Mouse (Mus musculus) CH12.LX (cell line): ENCODE data around the gene Prss42. TPM values are rescaled to one million over a fixed set of nuclear protein-coding genes. Genes with fewer than 3 reads are reported as not detected.

Source experiments
- DNase-seq: peaks from one replicate; pipeline ENCODE4 v3.0.0-alpha.2; 2013; ENCODE audit errors: extremely low read depth
- H3K27ac ChIP-seq: 2 replicates; pipeline ENCODE4 v1.5.1; 2012; ENCODE audit warnings: low read depth, mild to moderate bottlenecking, control low read depth, moderate library complexity; ENCODE audit not compliant: insufficient read depth
- H3K27me3 ChIP-seq: replicated peaks from 2 replicates; pipeline ENCODE3; 2012; ENCODE audit warnings: inconsistent platforms
- H3K36me3 ChIP-seq, 2 experiments: replicated peaks in 1 of 2; 2 replicates each; pipeline versions ENCODE3 to v1.6.1; 2012; ENCODE audit warnings: inconsistent platforms in 1 of 2, low read length in 1 of 2, mild to moderate bottlenecking in 1 of 2, mixed read lengths in 1 of 2, moderate library complexity in 1 of 2; ENCODE audit not compliant: control insufficient read depth in 1 of 2, insufficient read depth in 1 of 2
- H3K4me1 ChIP-seq, 2 experiments: 2 replicates each; pipeline ENCODE4 v1.6.1; 2012; ENCODE audit warnings: inconsistent platforms in 1 of 2, moderate library complexity in 1 of 2; ENCODE audit not compliant: insufficient read depth in 2 of 2, control insufficient read depth in 1 of 2
- H3K4me2 ChIP-seq: 2 replicates; pipeline ENCODE4 v1.6.1; 2012; ENCODE audit warnings: low read depth, mild to moderate bottlenecking, control low read depth; ENCODE audit not compliant: poor library complexity, insufficient read depth, severe bottlenecking
- H3K4me3 ChIP-seq, 3 experiments: fragments of 150-350 bp in 1 of 3; sonication (generic) in 1 of 3; replicated peaks in 1 of 3; 2 replicates each; pipeline versions ENCODE3 to v1.5.1; 2011 to 2012; ENCODE audit warnings: low read depth in 2 of 3, low read length in 2 of 3, mild to moderate bottlenecking in 2 of 3, moderate library complexity in 2 of 3, control low read depth in 1 of 3, improper control_type of control experiment in 1 of 3, inconsistent platforms in 1 of 3, mixed read lengths in 1 of 3; ENCODE audit not compliant: poor library complexity in 1 of 3
- H3K79me2 ChIP-seq: replicated peaks from 2 replicates; pipeline ENCODE4 v1.6.1; 2012; ENCODE audit warnings: mild to moderate bottlenecking, moderate library complexity; ENCODE audit not compliant: control insufficient read depth, poor library complexity, insufficient read depth, severe bottlenecking; ENCODE audit errors: extremely low read depth
- H3K9ac ChIP-seq: 2 replicates; pipeline ENCODE4 v1.6.1; 2012; ENCODE audit warnings: low read depth, mild to moderate bottlenecking, control low read depth, moderate library complexity; ENCODE audit not compliant: insufficient read depth
- H3K9me3 ChIP-seq: replicated peaks from 2 replicates; pipeline ENCODE3; 2012; ENCODE audit warnings: low read length, inconsistent platforms, mixed read lengths
- BHLHE40 ChIP-seq: IDR thresholded peaks from 2 replicates; pipeline ENCODE4 v1.6.1; 2011; ENCODE audit warnings: mild to moderate bottlenecking, low read depth, low read length, improper control_type of control experiment
- CHD1 ChIP-seq: IDR thresholded peaks from 2 replicates; pipeline ENCODE4 v1.6.1; 2012; ENCODE audit warnings: low read depth, low read length, improper control_type of control experiment, inconsistent platforms
- CHD2 ChIP-seq: IDR thresholded peaks from 2 replicates; pipeline ENCODE4 v1.6.1; 2011; ENCODE audit warnings: low read length, improper control_type of control experiment
- CTCF ChIP-seq, 2 experiments: IDR thresholded peaks in 1 of 2; conservative IDR thresholded peaks in 1 of 2; 2 replicates each; pipeline ENCODE4 v1.5.1; 2011 to 2012; ENCODE audit warnings: low read depth in 2 of 2, low read length in 2 of 2, improper control_type of control experiment in 1 of 2, inconsistent platforms in 1 of 2, mild to moderate bottlenecking in 1 of 2, moderate library complexity in 1 of 2
- E2F4 ChIP-seq: IDR thresholded peaks from 2 replicates; pipeline ENCODE4 v1.6.1; 2011; ENCODE audit warnings: low read depth, low read length, improper control_type of control experiment; ENCODE audit not compliant: insufficient replicate concordance
- ELF1 ChIP-seq: IDR thresholded peaks from 2 replicates; pipeline ENCODE4 v1.6.1; 2014; ENCODE audit warnings: low read depth, mild to moderate bottlenecking, inconsistent platforms, low read length, improper control_type of control experiment
- HCFC1 ChIP-seq: IDR thresholded peaks from 2 replicates; pipeline ENCODE4 v1.6.1; 2012; ENCODE audit warnings: low read depth, mild to moderate bottlenecking, inconsistent platforms, low read length, improper control_type of control experiment
- JUND ChIP-seq: conservative IDR thresholded peaks from 2 replicates; pipeline ENCODE4 v1.6.1; 2011; ENCODE audit warnings: low read depth, low read length, improper control_type of control experiment
- MAX ChIP-seq: IDR thresholded peaks from 2 replicates; pipeline ENCODE4 v1.6.1; 2011; ENCODE audit warnings: low read length, improper control_type of control experiment
- MYC ChIP-seq: IDR thresholded peaks from 2 replicates; pipeline ENCODE4 v1.6.1; 2011; ENCODE audit warnings: low read depth, mild to moderate bottlenecking, improper control_type of control experiment, low read length
- NELFE ChIP-seq: IDR thresholded peaks from 2 replicates; pipeline ENCODE4 v1.6.1; 2011; ENCODE audit warnings: low read depth, low read length, improper control_type of control experiment
- NRF1 ChIP-seq: IDR thresholded peaks from 2 replicates; pipeline ENCODE4 v1.6.1; 2014; ENCODE audit warnings: low read depth, mild to moderate bottlenecking, inconsistent platforms, low read length, improper control_type of control experiment, moderate library complexity
- POLR2AphosphoS2 ChIP-seq: IDR thresholded peaks from 2 replicates; pipeline ENCODE4 v1.6.1; 2011; ENCODE audit warnings: low read depth, low read length, improper control_type of control experiment
- RCOR1 ChIP-seq: conservative IDR thresholded peaks from 2 replicates; pipeline ENCODE4 v1.6.1; 2012; ENCODE audit warnings: low read depth, mild to moderate bottlenecking, inconsistent platforms, low read length, improper control_type of control experiment
- SMC3 ChIP-seq: IDR thresholded peaks from 2 replicates; pipeline ENCODE4 v1.6.1; 2011; ENCODE audit warnings: low read depth, low read length, improper control_type of control experiment
- TBP ChIP-seq: conservative IDR thresholded peaks from 2 replicates; pipeline ENCODE4 v1.6.1; 2011; ENCODE audit warnings: low read depth, low read length, improper control_type of control experiment
- TCF12 ChIP-seq: IDR thresholded peaks from 2 replicates; pipeline ENCODE4 v1.6.1; 2014; ENCODE audit warnings: low read depth, mild to moderate bottlenecking, inconsistent platforms, low read length, improper control_type of control experiment
- ZC3H11A ChIP-seq: IDR thresholded peaks from 2 replicates; pipeline ENCODE4 v1.6.1; 2012; ENCODE audit warnings: low read depth, mild to moderate bottlenecking, inconsistent platforms, low read length, improper control_type of control experiment
- ZMIZ1 ChIP-seq: IDR thresholded peaks from 2 replicates; pipeline ENCODE4 v1.6.1; 2012; ENCODE audit warnings: low read depth, mild to moderate bottlenecking, inconsistent platforms, low read length, improper control_type of control experiment
- dilution Hi-C: fragments of 300-500 bp; cut with MboI; formaldehyde crosslinking; loops from 2 replicates; pipeline ENCODE4 v1.14.3; 2020; ENCODE audit warnings: low sequenced_read_pairs; ENCODE audit not compliant: extremely low pct_unique_long_range_greater_than_20kb, extremely low pct_ligation_motif_present
- in situ Hi-C: fragments of 300-500 bp; cut with MboI; formaldehyde crosslinking; loops from 3 replicates; pipeline ENCODE4 v1.14.3; 2019; ENCODE audit warnings: low sequenced_read_pairs, low pct_ligation_motif_present, low pct_unique_long_range_greater_than_20kb, mixed read lengths
- polyA plus RNA-seq: library from polyadenylated mRNA; unstranded; fragments of >175 nt; gene quantifications from 2 replicates; pipeline ENCODE4 v1.2.1, GENCODE M21; 2012; ENCODE audit warnings: low read depth; ENCODE audit not compliant: insufficient read length
- total RNA-seq, 2 experiments: library from RNA; depleted of rRNA; stranded (reverse); fragments of 300-350 nt in 1 of 2; fragments of >200 nt in 1 of 2; gene quantifications; 2 replicates each; pipeline ENCODE4 v1.2.3; 2012 to 2014

Prss42 gene
- total and polyA plus RNA-seq, 3 experiments = 0.34 to 1.1 TPM; not detected in 1

- no peaks in the 10 kb centered on the region for H3K9me3 ChIP-seq
- dilution Hi-C loops (no loop called here), in situ Hi-C loops (no loop called here)
- no peak within 1 kb of the TSS for H3K4me2 ChIP-seq
- H3K9ac ChIP-seq = no peak within 1 kb of the TSS
- DNase-seq = no peak
- H3K79me2 ChIP-seq = no peaks in the 10 kb centered on the region
- TF ChIP-seq POLR2AphosphoS2 = no peak
- TF ChIP-seq ELF1 = no peak
- TF ChIP-seq RCOR1 = no peak
- no peak for TF ChIP-seq NRF1
- no peak for TF ChIP-seq BHLHE40
- TF ChIP-seq TBP = no peak
- TF ChIP-seq ZMIZ1 = no peak
- TF ChIP-seq CTCF (conservative IDR thresholded peaks at IDR 0.05 in 1 of 2, IDR thresholded peaks at IDR 0.05 in 1 of 2; ENCODE audit: low read depth in 2 of 2, low read length in 2 of 2) = no peak
- no peak for TF ChIP-seq MAX
- TF ChIP-seq CHD1 = no peak
- no peak for TF ChIP-seq CHD2
- TF ChIP-seq JUND = no peak
- TF ChIP-seq, all 38 proteins: peak for 0
- no peak within 1 kb of the TSS for H3K27ac ChIP-seq
- H3K4me3 ChIP-seq = no peak within 1 kb of the TSS
- no peaks in the 10 kb centered on the region for H3K36me3 ChIP-seq
- peaks cover 1% of the 10 kb centered on the region for H3K27me3 ChIP-seq
- H3K4me1 ChIP-seq = peaks cover 0 to 3% of the 10 kb centered on the region in 2 experiments; a peak in 1 of 4 replicates
These were observed 36.4 kb downstream of the Prss42 start, which contains the start of gene Prss45 for GRCm38 (mm10) chr9:110834411-110834810. Gene Prss45 (plus strand): TSS chr9:110834588.

- H3K4me1 ChIP-seq = peaks cover 0 to 3% of the 10 kb centered on the region in 2 experiments; a peak in 1 of 4 replicates
- no peak overlapping the region for H3K27ac ChIP-seq
- H3K36me3 ChIP-seq = no peaks in the 10 kb centered on the region
- no peak overlapping the region for H3K4me3 ChIP-seq
- in situ Hi-C loops = no loop called here
- dilution Hi-C loops = no loop called here
- H3K4me2 ChIP-seq = no peak overlapping the region
- H3K27me3 ChIP-seq = peaks cover 1% of the 10 kb centered on the region
- TF ChIP-seq CHD2 (no peak), ZC3H11A (no peak), TCF12 (no peak), E2F4 (no peak), MYC (no peak), HCFC1 (no peak), POLR2AphosphoS2 (no peak), TBP (no peak), SMC3 (no peak), CTCF (conservative IDR thresholded peaks at IDR 0.05 in 1 of 2, IDR thresholded peaks at IDR 0.05 in 1 of 2; ENCODE audit: low read depth in 2 of 2, low read length in 2 of 2) (no peak), NELFE (no peak)
- H3K9ac ChIP-seq = no peak overlapping the region
- no peaks in the 10 kb centered on the region for H3K9me3 ChIP-seq
- DNase-seq = no peak
- H3K79me2 ChIP-seq = no peaks in the 10 kb centered on the region
These were observed 37.0 kb downstream of the Prss42 start for GRCm38 (mm10) chr9:110834961-110835360.
